Comparison of ENCODE assay signal across 18 mouse cellular contexts in genomic region chr9:78457026-78457425, GRCm38 (mm10). TPM values are rescaled to one million over a fixed set of nuclear protein-coding genes. Genes with fewer than 3 reads are reported as not detected.
"Had no signal": no experiment of that assay in that cellular context is flagged by ENCODE, and none has a peak within 500 bp of the region (broad histone marks: within the 10 kb centered on the region; RNA-seq: fewer than 3 reads in every experiment).

No protein-coding gene starts in this region.

- H3K9ac ChIP-seq: lung, embryonic 14.5 days; midbrain, embryonic 13.5 days; midbrain, embryonic 15.5 days; neural tube, embryonic 12.5 days; stomach, embryonic 15.5 days had no signal

- H3K27ac ChIP-seq: macrophage; midbrain, embryonic 13.5 days; midbrain, embryonic 15.5 days; neural tube, embryonic 12.5 days; stomach, embryonic 15.5 days; stomach, postnatal 0 days had no signal

- H3K4me1 ChIP-seq: midbrain, embryonic 13.5 days; midbrain, embryonic 15.5 days; neural tube, embryonic 12.5 days; stomach, embryonic 15.5 days had no signal

- H3K9me3 ChIP-seq: megakaryocyte, embryonic 14.5 days; midbrain, embryonic 13.5 days; midbrain, embryonic 15.5 days; neural tube, embryonic 12.5 days; stomach, embryonic 15.5 days had no signal

- H3K4me3 ChIP-seq: megakaryocyte, embryonic 14.5 days; midbrain, embryonic 13.5 days; midbrain, embryonic 15.5 days; neural tube, embryonic 12.5 days; stomach, embryonic 15.5 days had no signal

- DNase-seq: lung, adult 18-20 months; lung, embryonic 14.5 days; lung, postnatal 10 days; right cerebral cortex, postnatal 14 days; thymus, adult 2 months; thymus, postnatal 25 days; thymus, postnatal 4 days had no signal

- H3K27me3 ChIP-seq: megakaryocyte, embryonic 14.5 days; midbrain, embryonic 13.5 days; midbrain, embryonic 15.5 days; neural tube, embryonic 12.5 days; stomach, embryonic 15.5 days had no signal

RNA-seq across cellular contexts. Expression of gene Gm17324, which starts 8.4 kb away (rescaled TPM):
- total RNA-seq: megakaryocyte progenitor cell, adult 5-6 weeks; monocyte, adult 5-6 weeks; neutrophil, adult 5-6 weeks had no signal
- polyA plus RNA-seq: macrophage; spleen, adult 2 months had no signal
